ENCODE assay signal across 16 mouse cellular contexts in the genomic region with DNA sequence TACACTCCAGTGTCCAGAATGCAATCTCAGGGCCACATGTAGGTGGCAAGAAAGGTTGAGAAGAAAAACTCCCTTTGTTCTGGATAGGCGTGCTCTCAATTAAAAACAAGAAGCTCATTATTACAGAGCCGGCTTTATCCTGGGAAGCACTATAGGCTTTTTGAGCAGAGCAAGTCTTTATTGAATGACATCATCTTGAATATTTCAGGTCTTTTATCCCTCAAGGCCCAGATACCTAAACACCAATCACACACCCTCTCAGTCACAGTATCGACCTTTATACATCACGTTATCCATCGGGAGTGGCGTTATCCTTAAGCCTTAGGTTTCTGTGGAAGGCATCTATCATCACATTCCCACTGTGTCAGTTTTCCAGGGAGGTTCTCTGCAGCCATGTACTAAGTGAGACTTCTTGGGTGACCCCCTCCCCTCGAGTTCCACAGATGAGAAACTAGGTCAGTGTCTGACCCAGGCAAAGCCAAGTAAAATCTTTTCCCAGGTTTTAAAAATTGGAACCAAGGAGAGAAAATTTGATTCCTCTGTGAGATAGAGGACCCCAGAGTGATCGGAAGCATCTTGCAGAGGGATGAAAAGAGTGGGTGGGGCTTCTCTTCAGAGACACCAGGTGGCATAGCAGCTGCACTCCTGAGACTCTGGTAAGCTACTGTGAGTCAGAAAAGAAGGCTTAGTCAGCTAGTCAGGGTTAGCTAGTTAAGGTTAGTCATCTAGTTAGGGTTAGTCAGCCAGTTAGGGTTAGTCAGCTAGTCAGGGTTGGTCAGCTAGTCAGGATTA. TPM values are rescaled to one million over a fixed set of nuclear protein-coding genes. Genes with fewer than 3 reads are reported as not detected.
DNase-seq lines count a peak whose midpoint lies in the region; ATAC-seq and TF ChIP-seq lines count a peak whose summit lies in the region.
"Had no signal": no experiment of that assay in that cellular context is flagged by ENCODE, and none has a peak within 500 bp of the region (broad histone marks: within the 10 kb centered on the region; RNA-seq: fewer than 3 reads in every experiment).

No protein-coding gene starts in this region.

- H3K9ac ChIP-seq in liver, postnatal 0 days (replicated peaks): no peak overlapping the region
- no peak overlapping the region for H3K9ac ChIP-seq in liver, embryonic 12.5 days
- H3K9ac ChIP-seq in forebrain, postnatal 0 days: no peak overlapping the region
- H3K9ac ChIP-seq: lung, embryonic 14.5 days; midbrain, embryonic 12.5 days; neural tube, embryonic 12.5 days had no signal

- no peak for TF ChIP-seq EP300 in liver, postnatal 0 days (IDR thresholded peaks at IDR 0.05; ENCODE audit: low read depth)

- DNase-seq in gastrocnemius, adult 2 months: no peak
- no peak for DNase-seq in gastrocnemius, adult 18-20 months (ENCODE audit: low spot score)
- DNase-seq in liver, postnatal 0 days: no peak
- peak; percentile 25 for DNase-seq in Muller cell, postnatal 12 days (ENCODE audit: inconsistent ontology term)
- no peak for DNase-seq in forebrain, postnatal 0 days
- DNase-seq in testis, postnatal 14 days (ENCODE audit: low spot score): no peak
- DNase-seq: kidney, adult 11 months; left cerebral cortex, postnatal 4 days; lung, embryonic 14.5 days; right cerebral cortex, adult 18-20 months had no signal

- H3K4me2 ChIP-seq in liver, postnatal 0 days (ENCODE audit: low read depth, low read length): no peak overlapping the region
- H3K4me2 ChIP-seq in liver, embryonic 12.5 days: no peak overlapping the region
- H3K4me2 ChIP-seq in forebrain, postnatal 0 days (ENCODE audit: low read depth): no peak overlapping the region
- H3K4me2 ChIP-seq: lung, embryonic 14.5 days; midbrain, embryonic 12.5 days; neural tube, embryonic 12.5 days had no signal

- no peaks in the 10 kb centered on the region for H3K36me3 ChIP-seq in liver, postnatal 0 days (replicated peaks; ENCODE audit: insufficient read depth, low read length)
- H3K36me3 ChIP-seq in liver, embryonic 12.5 days: no peaks in the 10 kb centered on the region
- H3K36me3 ChIP-seq in forebrain, postnatal 0 days (ENCODE audit: insufficient read depth): no peaks in the 10 kb centered on the region
- H3K36me3 ChIP-seq: midbrain, embryonic 12.5 days; neural tube, embryonic 12.5 days had no signal

- H3K27ac ChIP-seq in gastrocnemius, adult 2 months: no peak overlapping the region
- no peak overlapping the region for H3K27ac ChIP-seq in liver, postnatal 0 days (ENCODE audit: low read depth)
- no peak overlapping the region for H3K27ac ChIP-seq in liver, embryonic 12.5 days
- H3K27ac ChIP-seq in forebrain, postnatal 0 days (ENCODE audit: low read depth, low read length): no peak overlapping the region
- H3K27ac ChIP-seq: midbrain, embryonic 12.5 days; neural tube, embryonic 12.5 days had no signal

- intact Hi-C loops in gastrocnemius, adult 2 months (cut with DNase I): loop anchor here (2.0 kb wide), 1 partner anchor 109 kb away; no protein-coding TSS in a partner anchor

- no peak overlapping the region for H3K4me3 ChIP-seq in gastrocnemius, adult 2 months
- H3K4me3 ChIP-seq in liver, postnatal 0 days (ENCODE audit: low read depth, low read length): no peak overlapping the region
- H3K4me3 ChIP-seq in liver, embryonic 12.5 days: no peak overlapping the region
- H3K4me3 ChIP-seq in forebrain, postnatal 0 days (ENCODE audit: low read depth, low read length): no peak overlapping the region
- H3K4me3 ChIP-seq: erythroblast, embryonic 14.5 days; midbrain, embryonic 12.5 days; neural tube, embryonic 12.5 days had no signal

- TF ChIP-seq CTCF in gastrocnemius, adult 2 months (IDR thresholded peaks at IDR 0.05): peak; percentile 45
- TF ChIP-seq CTCF in liver, postnatal 0 days (IDR thresholded peaks at IDR 0.05; ENCODE audit: low read depth): 0 out of 2 replicates have a peak, but pooled peaks have one; percentile 27
- 0 out of 2 replicates have a peak, but pooled peaks have one; percentile 6 for TF ChIP-seq CTCF in forebrain, postnatal 0 days (IDR thresholded peaks at IDR 0.05; ENCODE audit: low read depth)

- H3K4me1 ChIP-seq in liver, postnatal 0 days (ENCODE audit: insufficient read depth): peaks cover 3% of the 10 kb centered on the region; the same call in 1 of the 2 replicates
- no peaks in the 10 kb centered on the region for H3K4me1 ChIP-seq in liver, embryonic 12.5 days
- no peaks in the 10 kb centered on the region for H3K4me1 ChIP-seq in forebrain, postnatal 0 days (ENCODE audit: insufficient read depth)
- H3K4me1 ChIP-seq: neural tube, embryonic 12.5 days had no signal

- no peaks in the 10 kb centered on the region for H3K9me3 ChIP-seq in liver, postnatal 0 days (ENCODE audit: low read length)
- no peaks in the 10 kb centered on the region for H3K9me3 ChIP-seq in liver, embryonic 12.5 days (replicated peaks)
- no peaks in the 10 kb centered on the region for H3K9me3 ChIP-seq in forebrain, postnatal 0 days (ENCODE audit: low read length)
- H3K9me3 ChIP-seq: midbrain, embryonic 12.5 days; neural tube, embryonic 12.5 days had no signal

- WGBS in liver, postnatal 0 days (ENCODE audit: insufficient replicate concordance): 73% methylated on average over 8 of the region's 8 CpGs
- WGBS in liver, embryonic 12.5 days (ENCODE audit: insufficient replicate concordance): 59% methylated on average over 8 of the region's 8 CpGs
- WGBS in forebrain, postnatal 0 days: 18% methylated on average over 8 of the region's 8 CpGs

- no peak for ATAC-seq in liver, postnatal 0 days
- ATAC-seq in liver, embryonic 12.5 days: no peak
- peak; percentile 71 for ATAC-seq in forebrain, postnatal 0 days
- no peak for ATAC-seq in megakaryocyte progenitor cell, adult 5-6 weeks (replicated peaks; ENCODE audit: poor library complexity)

- H3K27me3 ChIP-seq in liver, postnatal 0 days (ENCODE audit: insufficient read depth, low read length): no peaks in the 10 kb centered on the region
- peaks cover 14% of the 10 kb centered on the region for H3K27me3 ChIP-seq in liver, embryonic 12.5 days (replicated peaks)
- no peaks in the 10 kb centered on the region for H3K27me3 ChIP-seq in forebrain, postnatal 0 days (ENCODE audit: insufficient read depth, low read length)

RNA-seq across cellular contexts. Expression of a gene that starts 9.0 kb away (rescaled TPM):
- not detected for total RNA-seq in gastrocnemius, adult 2 months (2021)
- total RNA-seq in gastrocnemius, adult 18-20 months (2021): under 1 TPM in 1 of 2 experiments, not detected in 1; 0.07 TPM
- polyA plus RNA-seq in liver, postnatal 0 days (2015; fragmentation: Nextera tagmentation; extraction: Ambion mirVana): 1.8 and 3.9 TPM in 2 replicates
- polyA plus RNA-seq in liver, embryonic 12.5 days (2016; fragmentation: Nextera tagmentation; extraction: Ambion mirVana): 0.36 and 0.50 TPM in 2 replicates
- total RNA-seq in forebrain, postnatal 0 days (2014; rRNA removed): 0.10 and 0.46 TPM in 2 replicates
- polyA plus RNA-seq in forebrain, postnatal 0 days (2015; fragmentation: Nextera tagmentation; extraction: Ambion mirVana): 0.10 and 0.12 TPM in 2 replicates
- total RNA-seq in megakaryocyte progenitor cell, adult 5-6 weeks (2015): not detected in 2 replicates
- total RNA-seq in megakaryocyte progenitor cell, adult 5-6 weeks (2017): not detected in 2 replicates
- total RNA-seq: heart, postnatal 25 days had no signal
- polyA plus RNA-seq: neural tube, embryonic 12.5 days had no signal

RNA-seq across cellular contexts. Expression of a gene that starts 39.4 kb away (rescaled TPM):
- total RNA-seq in gastrocnemius, adult 2 months (2021): 10 to 100 TPM; 85.1 to 87.6 TPM
- 100 to 1,000 TPM in 1 of 2 experiments, 10 to 100 TPM in 1; 92.9 to 103 TPM for total RNA-seq in gastrocnemius, adult 18-20 months (2021)
- 12.1 and 12.2 TPM in 2 replicates for polyA plus RNA-seq in liver, postnatal 0 days (2015; fragmentation: Nextera tagmentation; extraction: Ambion mirVana)
- polyA plus RNA-seq in liver, embryonic 12.5 days (2016; fragmentation: Nextera tagmentation; extraction: Ambion mirVana): 57.6 and 59.0 TPM in 2 replicates
- 87.2 and 104 TPM in 2 replicates for total RNA-seq in forebrain, postnatal 0 days (2014; rRNA removed)
- 85.9 and 104 TPM in 2 replicates for polyA plus RNA-seq in forebrain, postnatal 0 days (2015; fragmentation: Nextera tagmentation; extraction: Ambion mirVana)
- total RNA-seq in megakaryocyte progenitor cell, adult 5-6 weeks (2015): 63.7 and 70.3 TPM in 2 replicates
- total RNA-seq in megakaryocyte progenitor cell, adult 5-6 weeks (2017): 63.4 and 69.0 TPM in 2 replicates
